Mouse (Mus musculus): ENCODE data around the gene Armc9.

Gene Armc9

DNA sequence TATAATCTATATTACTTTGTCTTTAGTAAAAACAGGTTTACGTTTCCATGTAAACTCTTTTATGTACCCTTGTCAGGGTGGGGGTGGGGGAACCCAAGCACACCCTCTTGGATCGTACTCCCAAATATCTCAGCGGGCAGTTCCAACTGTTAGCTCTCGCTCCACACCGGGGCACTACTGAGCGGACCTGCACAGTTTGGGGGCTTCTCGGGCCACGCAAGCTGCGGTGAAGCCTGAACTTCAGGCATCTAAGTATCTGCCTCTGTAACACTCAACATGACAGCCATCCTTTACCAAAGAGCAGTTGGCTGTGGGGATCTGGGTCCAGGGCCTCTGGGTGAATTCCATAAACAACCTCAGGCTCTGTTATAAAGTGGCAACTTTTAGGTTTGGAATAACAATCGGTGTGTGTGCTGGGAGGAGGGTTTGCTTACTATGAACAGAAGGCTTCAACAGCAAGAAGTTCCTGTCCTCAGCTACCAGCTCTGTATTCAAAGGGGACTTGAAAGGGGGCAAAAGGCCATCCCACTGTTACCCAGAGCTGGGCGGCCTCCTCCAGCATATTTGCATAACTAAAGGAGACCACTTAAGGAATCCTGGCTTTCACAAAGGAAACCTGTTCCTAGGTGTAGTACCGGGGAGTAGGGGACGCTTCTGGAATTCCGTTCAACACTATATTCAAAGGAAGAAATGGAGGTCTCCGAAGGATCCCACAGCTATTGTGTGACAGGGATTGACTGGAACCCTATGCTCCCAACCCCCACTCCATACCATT lies 156.1 kb downstream of the Armc9 start:
- DNase-seq (ENCODE audit: extremely low spot score, low spot score): no peak

DNA sequence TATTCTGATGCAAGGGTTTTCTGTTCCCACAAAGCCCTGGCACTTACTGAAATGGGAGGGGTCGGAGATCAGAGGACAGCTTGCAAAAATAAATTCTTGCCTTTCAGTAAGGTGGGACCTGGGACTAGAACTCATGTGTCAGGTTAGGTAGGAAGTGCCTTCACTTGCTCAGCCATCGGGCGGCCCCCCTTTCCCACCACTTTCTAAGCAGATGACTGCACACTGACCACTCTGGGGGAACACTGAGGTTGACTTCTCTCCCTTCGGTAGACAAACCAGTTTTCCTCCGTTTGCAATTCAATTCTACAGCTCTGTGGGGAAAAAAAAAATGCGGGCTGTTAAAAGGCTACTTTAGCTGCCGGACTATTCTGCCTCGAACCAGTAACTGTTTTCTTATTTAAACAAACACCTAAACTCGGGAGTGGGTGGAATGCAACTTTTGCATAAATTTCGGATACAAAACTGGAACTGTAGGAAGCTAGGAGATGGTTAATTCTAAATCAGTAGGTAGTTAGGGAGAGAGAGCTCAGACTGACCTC lies 157.0 kb downstream of the Armc9 start:
- no peak for DNase-seq (ENCODE audit: extremely low spot score, low spot score)

DNA sequence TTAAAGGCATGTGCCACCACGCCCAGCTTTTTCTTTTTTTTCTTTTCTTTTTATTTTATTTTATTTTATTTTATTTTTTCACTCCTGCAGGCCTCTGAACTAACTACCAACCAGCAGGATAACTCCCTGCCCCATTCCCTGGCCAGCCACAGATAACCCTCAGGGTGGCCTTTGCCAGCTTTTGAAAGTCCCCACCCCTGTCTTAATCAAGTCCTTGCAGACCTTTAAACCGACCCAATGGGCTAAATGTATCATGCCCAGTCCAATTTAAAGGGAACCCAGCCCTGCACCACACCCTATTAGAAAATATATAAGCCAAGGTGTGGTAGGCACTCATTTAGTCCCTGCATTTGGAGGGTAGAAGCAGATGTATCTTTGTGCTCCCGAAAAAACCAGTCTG lies 157.7 kb downstream of the Armc9 start:
- no peak for DNase-seq (ENCODE audit: extremely low spot score, low spot score)

DNA sequence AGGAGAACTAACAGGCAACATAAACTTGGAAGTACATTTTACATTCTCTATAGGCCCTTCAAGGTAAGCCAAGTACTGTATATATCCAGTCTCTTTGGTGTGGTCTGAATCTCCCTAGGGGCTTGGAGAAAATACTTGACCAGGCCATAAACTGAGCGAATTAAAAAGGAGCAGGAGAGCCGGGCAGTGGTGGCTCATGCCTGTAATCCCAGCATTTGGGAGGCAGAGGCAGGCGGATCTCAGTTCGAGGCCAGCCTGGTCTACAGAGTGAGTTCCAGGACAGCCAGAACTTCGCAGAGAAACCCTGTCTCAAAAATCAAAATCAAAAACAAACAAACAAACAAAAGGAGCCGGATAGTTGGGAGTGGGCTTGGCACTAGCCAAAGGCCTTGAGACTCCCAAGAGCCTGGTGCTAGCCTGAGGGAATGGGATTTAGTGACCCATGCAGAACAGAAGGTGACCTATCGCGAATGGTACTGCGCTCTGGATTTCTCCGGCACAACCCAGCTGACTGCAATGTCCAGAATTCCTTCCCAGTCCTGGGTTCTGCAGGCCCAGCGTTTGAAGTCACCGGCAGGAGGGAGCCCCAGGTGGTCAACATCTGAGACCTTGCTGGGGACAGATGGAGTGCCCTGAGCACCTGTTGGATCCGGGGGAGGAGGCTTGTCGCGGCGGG lies 158.7 kb downstream of the Armc9 start:
- DNase-seq (ENCODE audit: extremely low spot score, low spot score): no peak

DNA sequence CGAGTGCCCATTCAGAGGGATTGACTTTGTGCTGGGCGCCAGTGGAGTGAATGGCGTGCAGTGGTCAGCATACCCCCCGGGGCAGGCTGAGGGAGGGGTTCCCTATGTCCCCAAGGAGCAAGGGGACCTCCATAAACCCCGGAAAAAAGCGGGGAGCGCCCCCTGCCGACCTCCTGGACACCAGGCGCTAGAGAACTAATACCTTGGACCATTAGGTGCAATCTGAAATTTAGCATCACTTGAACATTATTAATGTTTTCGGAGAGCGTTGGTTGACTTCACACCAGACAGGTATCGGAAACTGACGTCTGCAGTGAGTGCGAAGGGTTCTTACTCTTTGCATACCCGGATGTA lies 159.2 kb downstream of the Armc9 start:
- DNase-seq (ENCODE audit: extremely low spot score, low spot score): no peak

DNA sequence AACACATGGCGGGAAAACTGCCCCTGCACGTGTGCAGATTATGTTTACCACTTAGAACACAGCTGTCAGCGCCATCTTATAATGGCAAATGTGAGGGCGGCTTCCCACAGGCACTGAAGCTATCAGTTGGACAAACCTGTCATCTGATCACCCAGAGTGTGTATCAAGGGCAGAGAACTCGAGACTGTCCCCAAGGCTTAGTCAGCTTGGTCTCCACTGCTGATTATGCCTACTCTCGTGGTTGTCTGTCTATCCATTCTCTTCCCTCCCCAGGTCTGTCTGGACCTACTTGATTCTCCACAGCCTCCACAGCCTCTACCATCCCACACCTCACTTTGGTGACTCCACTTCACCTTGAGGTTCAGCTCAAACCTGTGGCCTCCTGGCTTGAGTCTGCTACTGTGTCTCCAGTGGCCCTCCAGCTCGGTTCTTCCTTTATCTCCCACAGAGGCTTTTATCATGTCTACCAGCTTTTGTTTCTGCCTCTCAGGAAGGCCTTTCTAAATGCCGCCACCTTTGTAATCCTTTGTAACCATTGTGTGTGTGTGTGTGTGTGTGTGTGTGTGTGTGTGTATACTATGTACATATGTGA lies 166.3 kb downstream of the Armc9 start:
- no peak for DNase-seq (ENCODE audit: extremely low spot score, low spot score)

Data from neural tube, embryonic 10.5 days (tissue).